Mouse (Mus musculus) brown adipose tissue, adult 24 weeks (tissue): ENCODE measurements around the gene Zdhhc12. TPM values are rescaled to one million over a fixed set of nuclear protein-coding genes. Genes with fewer than 3 reads are reported as not detected.
"Not testable (repeated sequence)": the region's sequence is repeated elsewhere in the genome, so short reads cannot be mapped to it uniquely, and the experiment has no call there.

Source experiments
- H3K27ac ChIP-seq: fragments of 200-500 bp; replicated peaks from 2 replicates; pipeline ENCODE4 v1.5.1; 2012; ENCODE audit warnings: low read depth, mild to moderate bottlenecking, low read length
- H3K4me1 ChIP-seq: fragments of 200-500 bp; 2 replicates; pipeline ENCODE4 v1.6.1; 2012; ENCODE audit warnings: low read length, mixed read lengths; ENCODE audit not compliant: control insufficient read depth, insufficient read depth, insufficient read length
- H3K4me3 ChIP-seq: fragments of 200-500 bp; 2 replicates; pipeline ENCODE4 v1.5.1; 2012; ENCODE audit warnings: low read depth, mild to moderate bottlenecking, low read length, moderate library complexity; ENCODE audit not compliant: insufficient read depth
- polyA plus RNA-seq: library from polyadenylated mRNA; stranded (reverse); fragments of >200 nt; gene quantifications from 2 replicates; pipeline ENCODE4 v1.2.4, GENCODE M21; 2012; ENCODE audit not compliant: missing spikeins, insufficient read depth, insufficient read length

Zdhhc12 gene
- polyA plus RNA-seq, 1 experiment = 5.7 TPM

- Histone ChIP-seq H3K4me1 (peaks cover 5% of the 10 kb centered on the region; the same call in 1 of the 2 replicates), H3K27ac (peak overlapping the region; percentile 81), H3K4me3 (peak overlapping the region; percentile 67)
These were observed 30.2 kb downstream of the Zdhhc12 start for GRCm38 (mm10) chr2:30063235-30063634.

- Histone ChIP-seq H3K4me3 (peak overlapping the region; percentile 67), H3K4me1 (peaks cover 5% of the 10 kb centered on the region; the same call in 1 of the 2 replicates), H3K27ac (peak overlapping the region; percentile 81)
These were observed 31.0 kb downstream of the Zdhhc12 start for GRCm38 (mm10) chr2:30062249-30063093.

GRCm38 (mm10) chr2:30061215-30062166, 32.0 kb downstream of the Zdhhc12 start:
- peaks cover 5% of the 10 kb centered on the region; the same call in 1 of the 2 replicates for H3K4me1 ChIP-seq
- H3K27ac ChIP-seq = peak overlapping the region; percentile 81
- peak overlapping the region; percentile 67 for H3K4me3 ChIP-seq

GRCm38 (mm10) chr2:30058418-30058817, 35.0 kb downstream of the Zdhhc12 start:
- Histone ChIP-seq H3K4me1 (peaks cover 2% of the 10 kb centered on the region; the same call in 1 of the 2 replicates), H3K4me3 (no peak overlapping the region), H3K27ac (no peak overlapping the region)

- H3K27ac ChIP-seq = no peak within 1 kb of the TSS
- H3K4me3 ChIP-seq = no peak within 1 kb of the TSS
- no peaks in the 10 kb centered on the region for H3K4me1 ChIP-seq
These were observed 36.1 kb downstream of the Zdhhc12 start, which contains the start of gene Set for GRCm38 (mm10) chr2:30057223-30057904. Set (plus strand) TSS chr2:30057378.

GRCm38 (mm10) chr2:30056736-30057135, 36.7 kb downstream of the Zdhhc12 start:
- Histone ChIP-seq H3K27ac (no peak overlapping the region), H3K4me1 (no peaks in the 10 kb centered on the region), H3K4me3 (no peak overlapping the region)

- not testable (repeated sequence) for H3K27ac ChIP-seq, H3K4me1 ChIP-seq, H3K4me3 ChIP-seq
These were observed 38.1 kb downstream of the Zdhhc12 start for GRCm38 (mm10) chr2:30055310-30055709.

GRCm38 (mm10) chr2:30051992-30052761, 41.3 kb downstream of the Zdhhc12 start:
- H3K27ac ChIP-seq = no peak overlapping the region
- no peak overlapping the region for H3K4me3 ChIP-seq
- H3K4me1 ChIP-seq = no peaks in the 10 kb centered on the region

GRCm38 (mm10) chr2:30049831-30050230, 43.6 kb downstream of the Zdhhc12 start:
- Histone ChIP-seq H3K4me3 (no peak overlapping the region), H3K4me1 (no peaks in the 10 kb centered on the region), H3K27ac (no peak overlapping the region)

GRCm38 (mm10) chr2:30048699-30049388, 44.6 kb downstream of the Zdhhc12 start, which contains the start of gene Wdr34:
Wdr34 (minus strand) TSS chr2:30048881.
- Histone ChIP-seq H3K27ac (peak within 1 kb of the TSS; percentile 100), H3K4me1 (no peaks in the 10 kb centered on the region), H3K4me3 (peak within 1 kb of the TSS; percentile 72)

GRCm38 (mm10) chr2:30048101-30048501, 45.3 kb downstream of the Zdhhc12 start:
- peak overlapping the region; percentile 71 for H3K4me3 ChIP-seq
- H3K4me1 ChIP-seq = no peaks in the 10 kb centered on the region
- no peak overlapping the region for H3K27ac ChIP-seq

GRCm38 (mm10) chr2:30047127-30047526, 46.3 kb downstream of the Zdhhc12 start:
- no peak overlapping the region for H3K27ac ChIP-seq
- no peaks in the 10 kb centered on the region for H3K4me1 ChIP-seq
- H3K4me3 ChIP-seq = no peak overlapping the region

GRCm38 (mm10) chr2:30044550-30044949, 48.9 kb downstream of the Zdhhc12 start:
- Histone ChIP-seq H3K4me1 (peaks cover 4% of the 10 kb centered on the region; the same call in 1 of the 2 replicates), H3K27ac (no peak overlapping the region), H3K4me3 (no peak overlapping the region)
